Mouse (Mus musculus) spleen, adult 2 months (tissue): ENCODE results near the gene Tas2r138. TPM values are rescaled to one million over a fixed set of nuclear protein-coding genes. Genes with fewer than 3 reads are reported as not detected.

Experiments
- DNase-seq, 2 experiments: peaks; one replicate each; pipeline versions ENCODE4 v3.0.0 to v3.0.0-alpha.2; 2012 to 2021; ENCODE audit warnings: low spot score in 2 of 2, low read depth in 1 of 2
- H3K27ac ChIP-seq: fragments of 200-500 bp; 2 replicates; pipeline ENCODE4 v1.5.1; 2012; ENCODE audit warnings: low read length, inconsistent platforms; ENCODE audit not compliant: insufficient read depth
- H3K27me3 ChIP-seq: fragments of 200-500 bp; 2 replicates; pipeline ENCODE4 v1.6.1; 2012; ENCODE audit warnings: mild to moderate bottlenecking, moderate library complexity, low read length, inconsistent platforms; ENCODE audit not compliant: control insufficient read depth, insufficient read depth
- H3K36me3 ChIP-seq: fragments of 200-500 bp; 2 replicates; pipeline ENCODE4 v1.6.1; 2012; ENCODE audit warnings: mild to moderate bottlenecking, low read length, inconsistent platforms; ENCODE audit not compliant: control insufficient read depth, insufficient read depth
- H3K4me1 ChIP-seq: fragments of 200-500 bp; 2 replicates; pipeline ENCODE4 v1.6.1; 2011; ENCODE audit warnings: inconsistent platforms; ENCODE audit not compliant: control insufficient read depth, insufficient read depth, insufficient read length
- H3K4me3 ChIP-seq: fragments of 200-500 bp; 2 replicates; pipeline ENCODE4 v1.5.1; 2011; ENCODE audit warnings: mild to moderate bottlenecking, inconsistent platforms; ENCODE audit not compliant: insufficient read depth, insufficient read length; ENCODE audit errors: extremely low read depth
- CTCF ChIP-seq: fragments of 200-500 bp; IDR thresholded peaks from 2 replicates; pipeline ENCODE4 v1.5.1; 2011; ENCODE audit warnings: mild to moderate bottlenecking, inconsistent platforms; ENCODE audit not compliant: insufficient read depth, insufficient read length, insufficient replicate concordance; ENCODE audit errors: extremely low read depth
- POLR2A ChIP-seq: fragments of 200-500 bp; IDR thresholded peaks from 2 replicates; pipeline ENCODE4 v1.6.1; 2011; ENCODE audit warnings: low read depth, low read length, inconsistent platforms
- WGBS: fragments of 180-500 bp; shearing (Covaris S2); methylation state at CpG from one replicate; pipeline ENCODE4 v1.1.7; 2018; 5-methylcytosine and 5-hydroxymethylcytosine counted together
- polyA plus RNA-seq: library from polyadenylated mRNA; depleted of rRNA; stranded (reverse); fragments of >200 nt; gene quantifications from 2 replicates; pipeline ENCODE4 v1.2.3, GENCODE M21; 2012; rRNA removed

Gene Tas2r138
- polyA plus RNA-seq, result not detected in 2 replicates

DNA sequence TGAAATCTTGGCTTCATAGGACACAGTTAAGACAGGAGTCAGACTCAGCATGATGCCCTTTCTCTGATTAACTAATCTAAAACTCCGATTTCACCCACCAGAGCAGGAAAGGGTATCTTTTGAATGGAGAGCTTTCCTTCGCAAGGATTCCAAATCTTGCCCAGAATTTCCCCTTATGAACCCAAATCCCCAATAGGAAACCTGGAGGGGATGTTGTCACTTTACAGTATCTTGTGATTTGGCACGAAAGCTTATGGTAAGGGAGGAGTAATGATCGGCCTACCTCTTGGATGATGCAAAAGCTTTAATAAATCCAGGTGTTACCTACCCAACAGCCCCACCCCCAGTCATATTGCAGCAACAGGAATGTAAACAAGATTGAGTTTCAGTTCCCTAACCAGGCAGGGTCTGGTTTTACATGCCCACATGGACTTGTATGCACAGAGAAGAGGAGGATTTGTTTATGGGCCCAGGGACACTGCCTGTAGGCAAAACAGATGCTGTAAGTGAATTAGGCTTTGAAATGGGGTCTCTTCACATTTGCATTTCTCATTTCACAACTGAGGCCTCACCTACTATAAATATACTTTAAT lies at the start of gene Tas2r138:
Gene Tas2r138, minus strand, starts transcription at position 51 of the 593 bp plus-strand sequence.
- no peaks in the 10 kb centered on the region for H3K36me3 ChIP-seq
- no peaks in the 10 kb centered on the region for H3K27me3 ChIP-seq
- 89% methylated on average over 4 of the region's 4 CpGs for WGBS
- no peaks in the 10 kb centered on the region for H3K4me1 ChIP-seq
- no peak within 1 kb of the TSS for H3K4me3 ChIP-seq
- TF ChIP-seq POLR2A (no peak), CTCF (no peak)
- no peak for DNase-seq
- H3K27ac ChIP-seq, result no peak within 1 kb of the TSS

DNA sequence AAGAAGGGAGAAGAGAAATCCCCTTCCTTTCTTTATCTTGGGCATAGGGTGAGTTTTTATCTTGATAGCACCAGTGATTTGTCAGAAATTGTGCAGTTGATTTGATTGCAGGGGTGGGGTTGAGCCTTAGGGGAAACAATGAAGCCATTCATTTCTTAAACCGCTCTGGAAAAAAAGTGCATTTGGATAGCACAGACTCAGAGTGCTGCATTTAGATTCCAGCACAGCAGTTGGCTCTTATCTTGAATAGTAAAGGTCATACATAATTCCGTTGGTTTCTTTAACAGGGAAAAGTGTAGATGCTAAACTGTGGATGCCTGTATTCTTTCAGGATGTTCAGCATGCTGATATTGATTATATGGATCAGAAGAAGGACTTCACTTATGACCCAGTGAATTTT lies 47.8 kb upstream of the Tas2r138 start:
- Histone ChIP-seq H3K27me3 (no peaks in the 10 kb centered on the region), H3K4me3 (no peak overlapping the region), H3K27ac (no peak overlapping the region), H3K36me3 (no peaks in the 10 kb centered on the region), H3K4me1 (no peaks in the 10 kb centered on the region)
- no peak for DNase-seq
- 78% methylated on average over 2 of the region's 2 CpGs for WGBS
- TF ChIP-seq CTCF (no peak), POLR2A (no peak)

DNA sequence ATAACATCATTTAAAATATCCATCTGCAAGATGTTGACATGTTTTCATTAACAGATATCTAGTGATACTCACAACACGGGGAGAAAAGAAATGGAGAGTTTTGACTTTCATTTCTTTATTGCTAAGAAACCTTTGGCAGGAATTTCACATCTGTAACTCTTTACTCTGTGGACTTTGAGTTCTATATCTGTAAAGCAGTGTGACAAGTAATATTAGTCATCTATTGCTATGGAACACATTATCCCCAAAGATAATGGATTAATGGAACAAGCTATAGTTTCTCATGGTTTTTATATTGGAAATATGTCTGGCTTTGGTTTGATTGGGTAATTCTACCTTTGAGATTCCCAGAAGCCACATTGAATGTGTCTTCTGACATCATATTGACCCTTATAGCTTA lies 37.8 kb upstream of the Tas2r138 start:
- no peaks in the 10 kb centered on the region for H3K36me3 ChIP-seq
- 87% methylated on average over 1 of the region's 1 CpGs for WGBS
- no peak overlapping the region for H3K4me3 ChIP-seq
- H3K4me1 ChIP-seq, result no peaks in the 10 kb centered on the region
- TF ChIP-seq POLR2A (no peak), CTCF (no peak)
- H3K27ac ChIP-seq, result no peak overlapping the region
- DNase-seq, result no peak
- no peaks in the 10 kb centered on the region for H3K27me3 ChIP-seq

DNA sequence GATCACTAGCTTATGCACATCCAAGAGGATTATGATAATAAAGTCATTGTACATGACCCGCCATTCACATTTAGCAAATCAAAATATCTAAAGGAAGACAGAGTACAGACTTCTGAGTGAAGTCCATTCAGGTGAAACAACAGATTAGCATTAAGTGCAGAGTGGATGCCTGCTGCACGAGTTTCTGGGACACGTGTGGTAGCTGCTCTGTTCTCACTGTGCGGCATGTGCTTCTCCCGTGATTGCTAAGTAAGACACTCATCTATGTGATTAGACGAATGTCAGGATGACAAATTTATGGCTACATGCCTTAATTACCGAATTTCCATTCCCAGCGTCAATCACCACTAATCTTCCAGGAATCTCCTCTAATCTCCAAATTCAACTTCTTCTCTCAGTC lies 32.6 kb upstream of the Tas2r138 start:
- no peaks in the 10 kb centered on the region for H3K27me3 ChIP-seq
- H3K27ac ChIP-seq, result no peak overlapping the region
- H3K36me3 ChIP-seq, result no peaks in the 10 kb centered on the region
- no peaks in the 10 kb centered on the region for H3K4me1 ChIP-seq
- no peak for DNase-seq
- WGBS, result 89% methylated on average over 8 of the region's 8 CpGs
- H3K4me3 ChIP-seq, result no peak overlapping the region
- TF ChIP-seq CTCF, result no peak
- TF ChIP-seq POLR2A, result no peak

DNA sequence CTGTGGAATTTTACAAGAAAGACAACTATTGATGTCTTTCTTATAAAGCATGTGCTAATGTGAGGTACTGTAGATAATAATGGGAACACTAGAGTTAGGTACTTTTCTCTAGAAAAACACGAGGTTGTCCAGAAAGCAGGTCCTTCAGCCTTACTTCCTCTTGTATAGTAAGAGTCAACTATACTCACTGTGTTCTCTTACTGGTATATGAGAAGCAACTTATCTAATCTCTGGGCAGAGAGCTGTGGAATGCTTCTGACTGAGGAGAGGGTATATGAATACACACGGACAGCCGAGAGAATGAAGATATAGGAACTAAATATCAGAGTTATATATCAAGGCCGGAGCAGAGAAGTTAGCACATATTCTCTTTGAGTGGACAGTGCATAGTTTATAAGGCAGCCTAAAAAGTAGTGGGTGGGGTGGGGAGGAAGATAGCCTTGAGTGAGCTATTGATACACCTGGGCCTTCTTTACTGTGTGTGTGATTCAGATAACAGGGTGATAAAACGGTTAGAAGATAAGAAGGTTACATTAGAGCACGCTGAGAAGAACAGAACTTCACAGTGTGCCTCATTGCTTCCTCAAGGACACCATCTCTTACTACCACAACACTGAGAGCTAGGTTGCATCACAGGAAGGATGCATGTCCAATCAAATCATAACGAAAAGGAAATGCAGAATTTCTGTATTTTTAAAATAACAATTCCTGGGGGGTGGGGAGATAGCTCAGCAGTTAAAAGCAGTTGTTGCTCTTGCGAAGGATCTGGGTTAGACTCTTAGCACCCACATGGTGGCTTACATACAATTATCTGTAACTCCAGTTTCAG lies 27.8 kb upstream of the Tas2r138 start:
- WGBS, result 77% methylated on average over 8 of the region's 8 CpGs
- H3K4me1 ChIP-seq, result no peaks in the 10 kb centered on the region
- H3K27me3 ChIP-seq, result no peaks in the 10 kb centered on the region
- TF ChIP-seq POLR2A, result no peak
- no peak for TF ChIP-seq CTCF
- no peak for DNase-seq
- H3K36me3 ChIP-seq, result no peaks in the 10 kb centered on the region
- no peak overlapping the region for H3K4me3 ChIP-seq
- no peak overlapping the region for H3K27ac ChIP-seq

DNA sequence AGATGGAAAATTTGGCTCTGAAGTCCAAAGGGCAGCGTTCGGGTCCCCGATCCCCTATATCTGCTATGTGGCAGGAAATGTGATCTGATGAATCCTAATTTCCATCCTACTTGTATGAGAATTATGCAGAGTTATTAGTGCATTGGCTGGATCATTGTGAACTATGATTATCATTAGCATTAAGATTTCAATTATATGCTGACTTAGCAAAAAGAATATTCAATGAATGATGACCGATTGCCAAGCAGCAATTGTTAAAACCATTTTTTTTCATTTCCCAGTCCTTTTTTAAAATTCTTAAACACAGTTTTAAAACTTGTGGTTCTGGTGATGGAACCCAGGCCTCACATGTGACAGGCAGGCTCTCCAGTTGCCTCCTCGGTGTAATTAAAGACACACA lies 24.6 kb upstream of the Tas2r138 start:
- H3K36me3 ChIP-seq, result no peaks in the 10 kb centered on the region
- H3K27ac ChIP-seq, result no peak overlapping the region
- TF ChIP-seq POLR2A (no peak), CTCF (no peak)
- DNase-seq, result no peak
- H3K4me1 ChIP-seq, result no peaks in the 10 kb centered on the region
- no peak overlapping the region for H3K4me3 ChIP-seq
- 89% methylated on average over 5 of the region's 5 CpGs for WGBS
- no peaks in the 10 kb centered on the region for H3K27me3 ChIP-seq

DNA sequence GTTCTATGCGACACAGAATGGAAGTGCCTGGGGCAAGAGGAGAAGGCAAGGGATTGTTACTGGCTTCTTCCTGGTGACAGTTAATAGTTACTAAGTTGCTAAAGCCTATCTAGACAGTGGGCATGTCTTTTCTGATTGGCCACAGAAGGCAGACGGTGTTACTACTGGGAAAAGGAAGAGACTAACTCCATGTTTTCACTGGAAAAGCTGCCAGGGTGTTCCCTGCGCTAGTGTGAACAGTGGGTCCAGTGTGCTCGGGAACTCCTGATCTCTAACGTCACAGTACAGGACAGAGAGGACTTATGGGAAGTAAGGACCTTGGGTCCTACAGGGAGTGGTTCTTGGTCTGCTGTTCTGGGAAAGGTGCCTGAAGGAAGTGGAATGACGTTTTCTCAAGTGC lies 22.4 kb upstream of the Tas2r138 start:
- H3K27me3 ChIP-seq, result no peaks in the 10 kb centered on the region

More for the DNA sequence above, 22.4 kb upstream of the Tas2r138 start:
- Histone ChIP-seq H3K27ac (no peak overlapping the region), H3K4me3 (no peak overlapping the region), H3K4me1 (no peaks in the 10 kb centered on the region), H3K36me3 (no peaks in the 10 kb centered on the region)
- TF ChIP-seq CTCF, result no peak
- TF ChIP-seq POLR2A, result no peak
- 83% methylated on average over 6 of the region's 6 CpGs for WGBS
- DNase-seq, result no peak
